Mouse (Mus musculus) bone marrow macrophage, adult 2 months (primary cell): ENCODE data around the gene 4930579F01Rik.

Experiments used
- CTCF ChIP-seq: IDR thresholded peaks from 2 replicates; pipeline ENCODE4 v1.5.1; 2012; ENCODE audit warnings: low read depth, mild to moderate bottlenecking, low read length, moderate library complexity
- POLR2A ChIP-seq: IDR thresholded peaks from 2 replicates; pipeline ENCODE4 v1.6.1; 2012; ENCODE audit warnings: mild to moderate bottlenecking, low read depth, low read length, borderline replicate concordance

- TF ChIP-seq POLR2A (no peak), CTCF (no peak)
Observed at GRCm38 (mm10) chr3:138210432-138211075, 16.9 kb upstream of the 4930579F01Rik start.
